Mouse (Mus musculus): ENCODE measurements around the gene Arhgef15. TPM values are rescaled to one million over a fixed set of nuclear protein-coding genes. Genes with fewer than 3 reads are reported as not detected.
A peak's percentile ranks its signal among the peaks of the same experiment; 100 is the strongest.
"Not testable (repeated sequence)": the region's sequence is repeated elsewhere in the genome, so short reads cannot be mapped to it uniquely, and the experiment has no call there.

Arhgef15 gene
- polyA plus RNA-seq, 1 experiment from 2014 or later, result 6.7 TPM

DNA sequence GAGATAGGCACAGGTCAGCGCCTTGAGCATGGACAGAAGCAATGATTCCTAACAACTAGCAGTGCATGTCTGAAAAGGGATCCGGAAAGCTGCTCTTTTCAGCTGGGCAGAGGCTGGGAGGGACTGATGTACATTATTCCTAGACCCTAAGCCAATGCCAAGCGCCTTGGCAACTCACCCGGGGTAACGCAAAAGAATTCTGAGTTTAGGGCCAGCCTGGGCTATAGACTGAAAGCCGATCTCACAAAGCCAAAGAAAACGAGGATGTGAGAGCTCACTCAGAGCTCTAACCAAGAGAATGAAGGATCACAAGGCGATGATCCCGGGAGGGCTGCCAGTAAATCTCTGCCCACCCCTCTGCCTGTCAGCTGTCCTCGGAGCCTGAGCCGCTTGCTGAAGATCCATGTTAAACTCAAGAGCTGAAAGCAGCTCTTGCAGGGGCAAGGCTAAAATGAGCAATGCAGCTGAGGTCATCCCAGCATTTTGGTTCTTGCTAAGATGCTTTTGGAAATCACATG lies 30.1 kb upstream of the Arhgef15 start:
- ATAC-seq (ENCODE audit: insufficient number of reproducible peaks, low FRiP score, low TSS enrichment, low read depth) (no peak), DNase-seq (ENCODE audit: low spot score) (no peak)
- H3K27me3 ChIP-seq (ENCODE audit: control insufficient read depth, insufficient read depth, low read length), result no peaks in the 10 kb centered on the region
- WGBS, result 92% methylated on average over 11 of the region's 11 CpGs
- H3K9ac ChIP-seq (ENCODE audit: low read length), result no peak overlapping the region
- no peak overlapping the region for H3K27ac ChIP-seq (replicated peaks; ENCODE audit: low read depth, low read length)
- H3K9me3 ChIP-seq (ENCODE audit: control insufficient read depth, low read length), result no peaks in the 10 kb centered on the region
- peaks cover 29% of the 10 kb centered on the region for H3K36me3 ChIP-seq (ENCODE audit: control insufficient read depth, insufficient read depth, low read length)
- H3K4me1 ChIP-seq (ENCODE audit: control insufficient read depth, insufficient read depth, low read length), result no peaks in the 10 kb centered on the region
- no peak overlapping the region for H3K4me3 ChIP-seq (ENCODE audit: low read depth, low read length)
- no peak overlapping the region for H3K4me2 ChIP-seq (ENCODE audit: low read depth, severe bottlenecking)

DNA sequence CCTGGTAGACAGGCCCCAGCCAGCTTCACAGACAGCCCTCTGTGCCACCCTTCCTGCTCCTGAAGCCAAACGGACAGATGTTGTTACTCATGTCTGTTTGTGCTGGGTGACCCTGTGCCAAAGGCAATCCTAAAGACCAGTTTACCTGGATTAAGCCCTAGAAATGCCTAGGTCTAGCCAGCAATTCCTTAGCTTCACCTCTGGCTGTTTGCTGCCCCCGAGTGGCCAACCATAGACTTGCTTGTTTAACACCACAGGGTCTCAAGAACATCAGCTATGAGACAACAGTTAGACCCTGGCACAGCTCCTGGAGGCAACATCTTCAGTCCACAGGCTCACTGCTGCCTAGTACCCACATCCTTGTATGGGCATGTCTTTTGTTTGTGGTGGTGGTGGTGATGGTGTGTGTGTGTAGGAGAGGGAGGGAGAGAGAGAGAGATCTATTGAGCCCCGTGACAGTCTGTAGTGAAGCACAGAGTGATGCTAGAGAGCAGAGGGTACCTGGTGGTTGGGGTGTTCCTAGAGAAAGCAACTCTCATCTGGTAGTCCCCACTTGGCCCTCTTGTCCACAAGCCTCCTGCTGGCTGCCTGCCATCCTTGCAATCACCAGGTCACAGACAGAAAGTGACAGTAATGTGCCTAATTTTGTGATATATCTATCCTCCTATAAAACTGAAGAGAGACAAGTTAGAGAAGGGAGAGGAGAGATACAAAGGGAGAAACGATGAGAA lies 25.5 kb upstream of the Arhgef15 start:
- H3K4me1 ChIP-seq (ENCODE audit: control insufficient read depth, insufficient read depth, low read length), result no peaks in the 10 kb centered on the region
- no peak for ATAC-seq (ENCODE audit: insufficient number of reproducible peaks, low FRiP score, low TSS enrichment, low read depth)
- H3K9ac ChIP-seq (ENCODE audit: low read length), result no peak overlapping the region
- DNase-seq (ENCODE audit: low spot score), result peak; percentile 89
- WGBS, result 28% methylated on average over 4 of the region's 4 CpGs
- H3K4me2 ChIP-seq (ENCODE audit: low read depth, severe bottlenecking), result no peak overlapping the region
- H3K36me3 ChIP-seq (ENCODE audit: control insufficient read depth, insufficient read depth, low read length), result peaks cover 6% of the 10 kb centered on the region
- no peak overlapping the region for H3K27ac ChIP-seq (replicated peaks; ENCODE audit: low read depth, low read length)
- no peak overlapping the region for H3K4me3 ChIP-seq (ENCODE audit: low read depth, low read length)
- H3K9me3 ChIP-seq (ENCODE audit: control insufficient read depth, low read length), result no peaks in the 10 kb centered on the region
- no peaks in the 10 kb centered on the region for H3K27me3 ChIP-seq (ENCODE audit: control insufficient read depth, insufficient read depth, low read length)

DNA sequence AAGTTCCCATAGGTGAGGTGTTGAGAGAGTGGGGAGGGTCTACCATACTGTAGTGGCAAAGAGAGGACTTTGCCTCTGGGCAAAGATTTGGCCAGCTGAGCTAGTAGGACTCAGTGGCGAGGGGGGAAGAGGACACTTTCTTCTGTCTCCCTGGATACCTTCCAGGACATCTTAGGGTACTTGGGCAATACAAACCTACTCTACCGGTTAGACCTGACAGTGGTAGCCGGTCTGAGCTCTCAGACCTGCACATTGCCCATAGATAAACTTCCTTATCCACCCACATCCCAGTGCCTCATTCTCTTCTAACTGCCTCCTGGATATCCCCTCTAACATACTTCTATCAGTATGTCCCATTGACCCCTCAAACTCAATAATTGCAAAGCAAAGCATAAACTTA lies 23.6 kb upstream of the Arhgef15 start:
- DNase-seq (ENCODE audit: low spot score) (no peak), ATAC-seq (ENCODE audit: insufficient number of reproducible peaks, low FRiP score, low TSS enrichment, low read depth) (no peak)
- H3K4me3 ChIP-seq (ENCODE audit: low read depth, low read length), result no peak overlapping the region
- 63% methylated on average over 3 of the region's 3 CpGs for WGBS
- H3K4me1 ChIP-seq (ENCODE audit: control insufficient read depth, insufficient read depth, low read length), result no peaks in the 10 kb centered on the region
- H3K9ac ChIP-seq (ENCODE audit: low read length), result no peak overlapping the region
- H3K4me2 ChIP-seq (ENCODE audit: low read depth, severe bottlenecking), result no peak overlapping the region
- H3K27ac ChIP-seq (replicated peaks; ENCODE audit: low read depth, low read length), result no peak overlapping the region
- H3K27me3 ChIP-seq (ENCODE audit: control insufficient read depth, insufficient read depth, low read length), result no peaks in the 10 kb centered on the region
- no peaks in the 10 kb centered on the region for H3K9me3 ChIP-seq (ENCODE audit: control insufficient read depth, low read length)
- no peaks in the 10 kb centered on the region for H3K36me3 ChIP-seq (ENCODE audit: control insufficient read depth, insufficient read depth, low read length)

DNA sequence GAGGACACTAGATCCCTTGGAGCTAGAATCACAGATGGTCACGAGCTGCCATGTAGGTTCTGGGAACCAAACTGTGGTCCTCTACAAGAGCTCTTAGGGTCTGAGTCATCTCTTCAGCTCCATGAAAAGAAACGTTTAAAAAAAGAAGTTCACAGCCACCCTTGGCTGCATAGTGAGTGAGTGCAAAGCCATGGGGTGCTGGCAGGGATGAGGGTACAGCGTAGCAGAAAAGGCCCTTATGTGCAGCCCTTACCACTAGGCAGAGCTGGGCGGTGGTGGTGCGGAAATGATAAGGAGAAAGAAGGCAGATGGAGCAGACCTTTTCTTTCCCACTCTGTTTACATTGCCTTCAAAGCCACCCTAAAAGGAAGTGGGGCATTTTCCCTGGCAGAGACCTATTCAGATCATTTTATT lies 22.0 kb upstream of the Arhgef15 start:
- ATAC-seq (ENCODE audit: insufficient number of reproducible peaks, low FRiP score, low TSS enrichment, low read depth) (no peak), DNase-seq (ENCODE audit: low spot score) (no peak)
- Histone ChIP-seq H3K4me2 (ENCODE audit: low read depth, severe bottlenecking) (no peak overlapping the region), H3K36me3 (ENCODE audit: control insufficient read depth, insufficient read depth, low read length) (no peaks in the 10 kb centered on the region), H3K27ac (replicated peaks; ENCODE audit: low read depth, low read length) (no peak overlapping the region), H3K4me1 (ENCODE audit: control insufficient read depth, insufficient read depth, low read length) (no peaks in the 10 kb centered on the region), H3K9ac (ENCODE audit: low read length) (no peak overlapping the region), H3K27me3 (ENCODE audit: control insufficient read depth, insufficient read depth, low read length) (no peaks in the 10 kb centered on the region), H3K4me3 (ENCODE audit: low read depth, low read length) (no peak overlapping the region), H3K9me3 (ENCODE audit: control insufficient read depth, low read length) (no peaks in the 10 kb centered on the region)
- WGBS, result 69% methylated on average over 5 of the region's 5 CpGs

DNA sequence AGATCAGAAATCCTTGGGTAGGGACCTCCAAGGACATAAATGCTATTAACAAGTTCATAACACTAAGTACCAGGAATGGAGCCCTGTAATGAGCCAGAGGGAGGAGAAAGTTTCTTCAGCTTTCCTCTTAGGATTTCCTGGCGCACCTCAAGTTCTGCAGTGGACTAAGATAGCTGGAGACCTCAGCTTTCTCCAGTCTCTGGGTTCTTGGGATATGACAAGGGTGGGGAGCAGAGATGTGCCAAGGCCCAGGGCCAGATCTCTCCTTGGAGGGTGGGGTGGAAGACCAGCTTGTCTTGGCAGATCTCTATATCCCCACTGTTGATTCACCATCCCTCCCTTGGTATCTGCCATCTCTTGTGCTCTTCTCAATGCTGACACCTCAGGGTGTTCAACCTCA lies 18.3 kb upstream of the Arhgef15 start:
- H3K9me3 ChIP-seq (ENCODE audit: control insufficient read depth, low read length), result no peaks in the 10 kb centered on the region
- H3K36me3 ChIP-seq (ENCODE audit: control insufficient read depth, insufficient read depth, low read length), result no peaks in the 10 kb centered on the region
- no peak overlapping the region for H3K27ac ChIP-seq (replicated peaks; ENCODE audit: low read depth, low read length)
- H3K4me1 ChIP-seq (ENCODE audit: control insufficient read depth, insufficient read depth, low read length), result peaks cover 5% of the 10 kb centered on the region; the same call in 1 of the 2 replicates
- 90% methylated on average over 1 of the region's 1 CpGs for WGBS
- DNase-seq (ENCODE audit: low spot score) (no peak), ATAC-seq (ENCODE audit: insufficient number of reproducible peaks, low FRiP score, low TSS enrichment, low read depth) (no peak)
- H3K4me3 ChIP-seq (ENCODE audit: low read depth, low read length), result no peak overlapping the region
- no peak overlapping the region for H3K4me2 ChIP-seq (ENCODE audit: low read depth, severe bottlenecking)
- H3K9ac ChIP-seq (ENCODE audit: low read length), result no peak overlapping the region
- H3K27me3 ChIP-seq (ENCODE audit: control insufficient read depth, insufficient read depth, low read length), result no peaks in the 10 kb centered on the region

DNA sequence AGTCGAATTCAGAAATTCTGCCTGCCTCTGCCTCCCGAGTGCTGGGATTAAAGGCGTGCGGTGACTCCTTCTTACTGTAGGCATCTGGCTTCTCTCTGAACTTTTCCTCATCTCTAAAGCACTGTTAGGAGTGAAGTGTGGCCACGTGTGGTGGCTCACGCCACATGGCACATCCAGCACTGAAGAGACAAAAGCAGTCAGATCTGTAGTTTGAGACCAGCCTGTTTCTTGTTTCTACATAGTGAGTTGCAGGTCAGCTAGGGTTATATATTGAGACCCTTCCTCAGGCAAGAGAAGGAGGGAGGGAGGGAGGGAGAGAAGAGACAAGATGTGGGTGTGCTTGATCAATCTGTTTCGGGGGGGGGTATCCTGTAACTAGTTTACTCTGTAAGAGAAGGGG lies 17.8 kb upstream of the Arhgef15 start, which contains the start of gene Rangrf:
Gene Rangrf (minus strand): TSS at position 101 of the 400 bp plus-strand sequence.
- 84% methylated on average over 7 of the region's 7 CpGs for WGBS
- H3K4me2 ChIP-seq (ENCODE audit: low read depth, severe bottlenecking), result peak within 1 kb of the TSS; percentile 62
- ATAC-seq (ENCODE audit: insufficient number of reproducible peaks, low FRiP score, low TSS enrichment, low read depth) (no peak), DNase-seq (ENCODE audit: low spot score) (no peak)
- H3K27ac ChIP-seq (replicated peaks; ENCODE audit: low read depth, low read length), result no peak within 1 kb of the TSS
- H3K36me3 ChIP-seq (ENCODE audit: control insufficient read depth, insufficient read depth, low read length), result no peaks in the 10 kb centered on the region
- H3K9ac ChIP-seq (ENCODE audit: low read length), result no peak within 1 kb of the TSS
- no peaks in the 10 kb centered on the region for H3K27me3 ChIP-seq (ENCODE audit: control insufficient read depth, insufficient read depth, low read length)
- H3K9me3 ChIP-seq (ENCODE audit: control insufficient read depth, low read length), result no peaks in the 10 kb centered on the region
- peaks cover 5% of the 10 kb centered on the region; the same call in 1 of the 2 replicates for H3K4me1 ChIP-seq (ENCODE audit: control insufficient read depth, insufficient read depth, low read length)
- H3K4me3 ChIP-seq (ENCODE audit: low read depth, low read length), result no peak within 1 kb of the TSS; the same call in 1 of the 2 replicates

DNA sequence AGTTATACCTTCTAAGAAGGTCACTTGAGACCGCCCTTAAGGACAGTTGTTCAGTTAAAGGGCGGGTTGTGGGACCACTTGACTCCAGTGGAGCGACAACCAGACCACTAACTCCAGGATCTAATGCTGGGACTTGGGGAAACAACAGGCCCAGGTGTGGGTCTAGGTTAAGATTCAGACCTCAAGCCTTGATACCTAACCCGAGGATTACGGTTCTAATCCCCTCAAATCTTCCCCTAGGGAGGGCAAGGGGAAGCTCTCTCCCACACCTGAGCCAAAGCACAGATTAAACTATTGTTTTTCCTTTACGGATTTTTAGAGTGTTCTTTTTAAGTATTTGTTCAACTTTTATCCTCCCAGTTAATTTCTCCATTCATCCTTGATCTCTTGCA lies 16.8 kb upstream of the Arhgef15 start:
- WGBS, result 37% methylated on average over 6 of the region's 6 CpGs
- ATAC-seq (ENCODE audit: insufficient number of reproducible peaks, low FRiP score, low TSS enrichment, low read depth) (no peak; the same call in 1 of the 2 replicates), DNase-seq (ENCODE audit: low spot score) (no peak)
- H3K9ac ChIP-seq (ENCODE audit: low read length), result no peak overlapping the region
- no peak overlapping the region for H3K27ac ChIP-seq (replicated peaks; ENCODE audit: low read depth, low read length)
- peak overlapping the region; percentile 62 for H3K4me2 ChIP-seq (ENCODE audit: low read depth, severe bottlenecking)
- peak overlapping the region; percentile 41 for H3K4me3 ChIP-seq (ENCODE audit: low read depth, low read length)
- H3K4me1 ChIP-seq (ENCODE audit: control insufficient read depth, insufficient read depth, low read length), result peaks cover 5% of the 10 kb centered on the region; the same call in 1 of the 2 replicates
- no peaks in the 10 kb centered on the region for H3K27me3 ChIP-seq (ENCODE audit: control insufficient read depth, insufficient read depth, low read length)
- H3K36me3 ChIP-seq (ENCODE audit: control insufficient read depth, insufficient read depth, low read length), result no peaks in the 10 kb centered on the region
- no peaks in the 10 kb centered on the region for H3K9me3 ChIP-seq (ENCODE audit: control insufficient read depth, low read length)

DNA sequence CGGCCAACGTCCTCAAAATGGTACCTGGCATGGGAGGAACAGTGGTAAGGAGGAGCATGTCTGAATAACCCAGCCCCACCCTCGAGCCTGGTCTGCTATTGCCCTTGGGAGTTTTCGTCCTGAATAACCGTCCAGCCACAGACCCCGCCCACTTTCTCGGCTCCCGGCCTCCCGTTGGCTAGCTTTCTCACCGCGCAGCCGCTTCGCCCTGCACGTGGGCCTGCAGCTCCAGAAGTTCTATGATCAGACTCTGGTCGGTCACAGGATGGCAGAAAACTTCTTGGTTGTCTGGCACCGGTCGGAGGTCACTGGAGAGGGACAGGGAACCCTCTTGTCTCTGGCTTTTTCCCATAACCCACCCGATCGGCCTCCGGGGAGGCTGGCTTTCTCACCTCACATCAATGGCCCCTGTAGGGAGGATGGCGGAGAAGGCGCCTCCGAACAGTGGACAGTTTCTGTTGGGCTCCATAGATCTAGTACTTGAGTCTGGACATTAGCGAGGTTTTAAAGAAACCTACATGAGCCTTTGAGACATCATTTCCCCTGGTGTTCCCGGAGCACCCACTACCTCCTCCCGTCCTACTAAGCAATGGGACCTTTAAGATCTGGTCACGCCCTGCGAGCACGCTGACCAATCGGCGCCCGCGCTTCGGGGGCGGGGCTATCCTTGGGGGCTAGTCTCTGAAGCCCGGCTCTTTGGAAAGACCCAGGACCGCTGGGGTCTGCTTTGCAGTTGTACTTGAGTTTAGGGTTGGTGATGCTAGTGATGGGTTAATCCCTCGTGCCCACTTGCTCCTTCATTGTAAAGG lies 16.2 kb upstream of the Arhgef15 start:
- H3K9me3 ChIP-seq (ENCODE audit: control insufficient read depth, low read length); H3K36me3 ChIP-seq (ENCODE audit: control insufficient read depth, insufficient read depth, low read length); H3K9ac ChIP-seq (ENCODE audit: low read length); H3K4me1 ChIP-seq (ENCODE audit: control insufficient read depth, insufficient read depth, low read length); H3K27me3 ChIP-seq (ENCODE audit: control insufficient read depth, insufficient read depth, low read length); H3K27ac ChIP-seq (replicated peaks; ENCODE audit: low read depth, low read length): not testable (repeated sequence)
- WGBS, result under 1% methylated on average over 37 of the region's 38 CpGs
- Histone ChIP-seq H3K4me2 (ENCODE audit: low read depth, severe bottlenecking) (peak overlapping the region; percentile 62), H3K4me3 (ENCODE audit: low read depth, low read length) (peak overlapping the region; percentile 41)
- DNase-seq (ENCODE audit: low spot score), result peak; percentile 92
- ATAC-seq (ENCODE audit: insufficient number of reproducible peaks, low FRiP score, low TSS enrichment, low read depth), result peak; percentile 89

Data from limb, embryonic 11.5 days (tissue).